Mouse (Mus musculus): Measurements from ENCODE around the gene Myo1c.

Myo1c gene

DNA sequence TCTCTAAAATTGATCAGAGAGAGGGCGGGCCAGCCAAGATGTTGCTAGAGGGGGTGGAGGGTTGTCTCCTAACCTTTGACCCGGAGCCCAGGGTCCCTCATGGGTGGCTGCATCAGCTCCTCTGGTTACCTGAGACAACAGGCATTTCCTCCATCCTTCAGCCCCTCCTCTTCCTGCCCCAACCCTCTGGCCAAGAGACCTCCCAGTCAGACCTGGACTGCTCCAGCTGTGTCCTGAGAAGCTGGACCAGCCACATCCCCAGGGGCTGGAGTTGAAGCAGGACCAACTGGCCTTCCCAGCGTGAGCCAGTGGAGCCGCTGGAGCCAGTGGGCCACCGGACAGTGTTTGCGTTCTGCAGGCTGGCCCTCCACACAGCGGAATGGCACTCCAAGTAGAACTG lies at the start of gene Myo1c:
TSS of gene Myo1c (plus strand) at position 194 of the 400 bp plus-strand sequence.
- 69% methylated on average over 7 of the region's 7 CpGs for WGBS

- 67% methylated on average over 5 of the region's 5 CpGs for WGBS
Observed at GRCm38 (mm10) chr11:75604826-75605225, 45.5 kb upstream of the Myo1c start.

DNA sequence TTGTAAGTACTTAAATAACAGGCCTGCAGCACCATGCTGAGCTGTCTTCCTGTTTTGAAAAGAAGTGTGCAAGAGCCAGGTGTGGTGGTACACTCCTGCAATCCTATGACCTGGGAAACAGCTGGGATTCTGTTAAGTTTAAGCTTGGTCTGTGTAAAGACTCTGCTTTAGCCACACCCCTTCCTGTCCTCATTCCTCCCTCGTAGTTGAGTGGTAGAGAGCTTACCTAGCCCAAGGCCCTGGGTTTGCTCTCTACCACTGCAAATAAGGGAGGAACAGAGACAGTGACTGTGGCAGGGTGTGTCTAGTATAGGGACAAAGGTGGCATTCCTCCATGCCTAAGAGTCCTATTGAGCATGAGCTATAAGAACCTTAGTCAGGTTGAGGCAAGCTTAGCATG lies 45.0 kb upstream of the Myo1c start:
- whole genome bisulfite sequencing: 31% methylated on average over 1 of the region's 1 CpGs

- WGBS: 84% methylated on average over 5 of the region's 5 CpGs
Observed at GRCm38 (mm10) chr11:75608776-75609175, 41.5 kb upstream of the Myo1c start.

DNA sequence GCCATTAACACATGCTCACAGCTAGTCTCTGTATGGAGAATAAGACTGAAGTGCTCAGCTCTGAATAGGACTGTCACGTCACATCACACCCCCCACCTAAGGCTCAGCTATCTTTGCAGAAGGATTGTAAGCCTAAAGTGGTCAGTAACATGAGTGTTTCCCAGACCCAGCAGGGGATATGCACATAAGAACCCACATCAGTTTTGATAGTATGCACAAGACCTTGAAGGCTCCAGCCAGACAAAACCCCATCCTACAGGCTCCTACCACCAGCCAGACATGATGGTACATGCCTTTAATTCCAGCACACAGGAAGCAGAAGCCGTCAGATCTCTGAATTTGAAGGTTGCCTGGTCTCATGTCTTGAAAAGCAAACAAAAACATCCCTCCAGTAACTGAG lies 40.3 kb upstream of the Myo1c start:
- WGBS: 51% methylated on average over 2 of the region's 2 CpGs

DNA sequence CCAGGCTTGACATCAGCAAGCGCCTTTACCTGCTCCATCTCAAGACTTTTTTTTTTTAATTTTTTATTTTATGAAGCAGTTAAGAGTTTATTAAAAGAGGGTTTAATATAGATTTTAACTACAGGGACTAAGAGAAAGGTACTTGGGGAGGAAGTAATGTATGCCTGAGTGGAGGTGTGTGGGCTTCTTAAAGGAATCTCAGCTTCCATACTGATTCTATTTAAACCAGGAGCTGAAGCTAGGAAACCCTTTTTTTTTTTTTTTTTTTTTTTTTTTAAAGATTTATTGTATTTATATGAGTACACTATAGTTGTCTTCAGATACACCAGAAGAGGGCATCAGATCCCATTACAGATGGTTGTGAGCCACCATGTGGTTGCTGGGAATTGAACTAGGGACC lies 35.5 kb upstream of the Myo1c start:
- 100% methylated on average over 1 of the region's 1 CpGs for WGBS

DNA sequence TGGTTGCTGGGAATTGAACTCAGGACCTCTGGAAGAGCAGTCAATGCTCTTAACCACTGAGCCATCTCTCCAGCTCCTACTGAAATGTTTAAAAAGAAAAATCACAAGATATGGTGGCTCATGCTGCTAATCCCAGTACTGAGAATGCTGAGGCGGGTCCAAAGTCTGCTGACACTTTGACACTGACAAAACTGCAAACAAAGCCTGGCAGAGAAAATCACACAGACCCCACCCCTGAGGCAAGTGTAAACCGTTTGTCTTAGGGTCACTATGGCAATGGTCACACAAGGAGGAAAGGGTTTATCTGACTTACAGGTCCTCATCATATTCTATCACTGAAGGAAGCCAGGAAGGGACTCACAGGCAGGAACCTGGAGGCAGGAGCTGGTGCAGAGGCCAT lies 34.7 kb upstream of the Myo1c start:
- 96% methylated on average over 2 of the region's 2 CpGs for WGBS

- 78% methylated on average over 5 of the region's 5 CpGs for WGBS
Observed at GRCm38 (mm10) chr11:75619133-75619532, 31.2 kb upstream of the Myo1c start.

DNA sequence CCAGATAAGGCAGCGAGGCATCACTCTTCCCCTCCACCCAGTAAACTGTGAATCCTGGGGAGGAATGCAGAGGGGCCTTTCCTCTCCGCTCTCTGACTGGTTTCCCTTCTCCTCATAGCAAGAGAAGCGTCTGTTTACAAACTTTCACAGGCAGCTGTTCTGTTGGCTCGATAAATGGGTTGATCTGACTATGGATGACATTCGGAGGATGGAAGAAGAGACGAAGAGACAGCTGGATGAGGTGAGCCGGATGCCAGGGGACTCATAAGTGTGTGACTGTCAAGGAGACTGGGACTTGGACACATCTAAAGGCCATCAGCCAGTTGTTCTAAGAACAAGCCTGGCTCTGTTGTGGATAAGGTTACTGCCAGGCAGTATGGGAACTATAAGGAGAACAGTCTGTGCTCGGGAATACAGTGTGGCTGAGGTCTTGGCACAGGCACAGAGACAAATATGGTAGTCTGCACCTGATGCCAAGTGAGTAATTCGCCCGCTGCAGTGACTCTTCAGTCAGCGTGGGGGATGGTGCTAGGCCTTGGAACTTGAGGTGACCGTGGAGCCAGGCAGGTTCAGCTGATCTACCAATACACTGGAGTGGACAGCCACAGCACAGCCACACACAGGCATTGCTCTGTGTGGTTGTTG lies 30.0 kb upstream of the Myo1c start:
- WGBS: 29% methylated on average over 12 of the region's 12 CpGs

DNA sequence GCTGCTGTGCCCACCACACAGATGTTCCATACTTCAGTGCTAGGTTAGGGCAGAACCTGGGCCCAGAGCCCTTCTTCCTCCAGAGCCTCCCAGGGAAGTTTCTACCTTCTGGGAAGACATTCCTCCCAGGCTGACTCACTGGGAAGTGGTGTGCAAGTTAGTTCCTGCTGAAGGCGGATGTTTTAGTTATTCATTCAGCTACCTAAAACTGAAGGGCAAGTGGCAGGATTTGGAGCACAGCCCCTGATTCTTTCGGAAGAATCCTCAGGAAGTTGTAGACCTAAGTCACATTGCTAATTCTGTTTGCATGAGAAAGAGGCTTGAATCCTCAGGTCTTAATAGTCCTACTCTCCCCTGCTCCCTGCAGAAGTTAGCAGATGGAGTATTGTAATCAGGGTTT lies 28.9 kb upstream of the Myo1c start:
- WGBS: 56% methylated on average over 2 of the region's 2 CpGs

DNA sequence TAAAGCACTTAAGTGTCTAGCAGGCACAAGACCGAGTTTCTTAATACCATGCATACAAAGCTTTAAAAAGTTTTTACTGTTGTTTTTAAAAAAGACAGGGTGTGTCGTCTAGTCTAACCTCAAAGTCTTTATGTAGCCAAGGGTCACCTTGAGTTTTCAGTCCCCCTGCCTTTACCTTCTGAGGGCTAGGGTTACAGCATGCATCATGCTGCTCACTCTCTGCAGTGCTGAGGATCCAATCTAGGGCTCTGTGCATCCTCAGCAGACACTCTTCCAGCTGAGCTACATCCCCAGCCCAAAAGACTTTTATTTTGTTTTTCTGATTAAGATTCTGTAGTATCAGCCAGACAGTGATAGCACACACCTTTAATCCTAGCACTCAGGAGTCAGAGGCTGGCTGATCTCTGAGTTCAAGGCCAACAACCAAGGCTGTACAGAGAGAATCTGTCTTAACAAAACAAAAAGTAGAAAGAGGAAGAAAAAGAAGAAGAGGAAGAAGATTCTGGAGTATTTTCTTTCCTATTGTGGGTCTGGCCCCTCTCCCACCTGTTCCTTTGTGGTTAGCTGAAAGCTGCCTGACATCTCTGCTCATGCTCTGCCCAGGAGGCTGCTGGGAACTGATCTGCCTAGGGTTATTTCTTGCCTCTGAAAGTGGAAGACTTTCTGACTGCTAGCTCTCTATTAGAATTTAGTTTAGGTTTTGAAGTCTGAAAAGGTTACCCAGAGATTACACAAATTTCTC lies 27.5 kb upstream of the Myo1c start:
- 88% methylated on average over 2 of the region's 2 CpGs for WGBS

DNA sequence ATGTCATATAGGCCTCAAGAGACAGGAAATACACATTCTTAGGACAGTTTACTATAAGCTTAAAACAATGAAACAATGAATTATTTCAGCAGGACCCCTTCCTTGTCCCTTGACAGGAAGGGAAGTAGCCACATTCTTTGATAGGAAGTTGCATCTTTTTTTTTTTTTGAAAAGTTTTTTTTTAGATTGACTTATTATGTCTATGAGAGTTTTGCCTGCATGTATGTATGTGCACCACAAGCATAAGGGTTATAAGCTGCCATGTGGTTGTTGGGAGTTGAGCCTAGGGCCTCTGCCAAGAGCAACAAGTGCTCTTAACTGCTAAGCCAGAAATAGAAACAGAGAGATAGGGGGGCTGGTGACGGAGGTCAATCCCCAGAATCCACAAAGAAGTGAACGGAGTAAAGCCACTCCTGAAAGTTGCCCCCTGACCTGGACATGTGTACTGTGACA lies 26.2 kb upstream of the Myo1c start:
- WGBS: 28% methylated on average over 2 of the region's 2 CpGs

GRCm38 (mm10) chr11:75625820-75626219 lies 24.5 kb upstream of the Myo1c start:
- 59% methylated on average over 4 of the region's 4 CpGs for WGBS

- WGBS: 7% methylated on average over 5 of the region's 5 CpGs
Observed at GRCm38 (mm10) chr11:75630098-75630497, 20.2 kb upstream of the Myo1c start.

DNA sequence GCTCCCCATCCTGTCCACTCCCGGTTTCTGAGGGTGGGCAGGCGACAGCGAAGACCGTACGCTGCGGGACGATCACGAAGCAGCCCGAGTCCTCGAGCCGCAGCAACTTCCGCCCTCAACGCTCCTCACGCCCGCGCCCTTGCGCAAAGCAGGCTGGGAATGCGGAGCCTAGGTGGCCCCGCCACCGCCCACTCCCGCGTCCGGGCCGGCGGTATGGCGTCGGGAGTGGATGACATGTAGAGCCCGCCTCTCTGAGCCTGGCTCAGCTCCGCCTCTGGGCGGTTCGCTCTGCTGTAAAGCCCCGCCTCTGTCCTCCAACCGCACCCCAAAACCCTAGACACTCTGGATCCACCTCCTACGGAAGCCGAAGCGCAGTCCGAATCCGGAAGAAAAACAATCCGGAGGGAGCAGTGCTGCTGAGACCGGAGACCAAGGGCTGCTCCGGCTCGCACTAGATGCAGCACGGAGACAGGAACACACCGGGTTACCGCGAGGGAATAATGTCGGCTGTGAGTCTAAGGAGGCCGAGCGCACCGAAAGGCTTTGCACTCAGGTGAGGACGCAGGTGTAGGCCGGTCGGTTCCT lies 19.6 kb upstream of the Myo1c start, which contains the start of gene Inpp5k:
TSS of gene Inpp5k (plus strand) at position 344 of the 585 bp plus-strand sequence.
- WGBS: under 1% methylated on average over 53 of the region's 53 CpGs

GRCm38 (mm10) chr11:75631561-75632225 lies 18.6 kb upstream of the Myo1c start:
- WGBS: 2% methylated on average over 13 of the region's 13 CpGs

GRCm38 (mm10) chr11:75632921-75633320 lies 17.4 kb upstream of the Myo1c start:
- WGBS: 95% methylated on average over 5 of the region's 5 CpGs

DNA sequence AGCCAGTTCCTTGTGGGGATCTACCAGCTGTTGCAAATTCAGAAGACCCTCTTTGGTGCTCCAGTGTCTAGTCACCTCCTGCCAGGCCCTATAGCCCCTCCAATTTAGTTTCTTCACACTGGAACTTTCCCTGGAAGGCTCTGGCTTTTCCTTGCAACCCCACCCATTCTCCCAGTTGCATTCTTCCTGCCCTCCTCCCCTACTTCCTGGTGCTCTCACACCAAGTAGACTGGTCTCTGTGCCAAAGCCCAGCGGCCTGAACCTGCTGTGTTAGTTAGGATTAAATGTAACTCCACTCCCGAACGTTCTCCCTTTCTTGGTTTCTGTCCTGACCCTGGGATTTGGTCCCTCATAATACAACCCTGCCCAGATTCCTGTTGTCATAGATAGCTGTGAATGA lies 15.5 kb upstream of the Myo1c start:
- WGBS: 79% methylated on average over 3 of the region's 3 CpGs

GRCm38 (mm10) chr11:75635315-75635714 lies 15.0 kb upstream of the Myo1c start:
- 75% methylated on average over 11 of the region's 11 CpGs for WGBS

- 93% methylated on average over 5 of the region's 5 CpGs for WGBS
Observed at GRCm38 (mm10) chr11:75643323-75643722, 7.0 kb upstream of the Myo1c start.

GRCm38 (mm10) chr11:75644684-75645083 lies 5.6 kb upstream of the Myo1c start:
- 80% methylated on average over 9 of the region's 9 CpGs for WGBS

- WGBS: 26% methylated on average over 6 of the region's 6 CpGs
Observed at GRCm38 (mm10) chr11:75647681-75648211, 2.6 kb upstream of the Myo1c start.
